Mouse (Mus musculus) erythroid progenitor cell, adult 5-6 weeks (primary cell): ENCODE data around the gene Chit1. TPM values are rescaled to one million over a fixed set of nuclear protein-coding genes. Genes with fewer than 3 reads are reported as not detected.

Experiments
- ATAC-seq: replicated peaks from 2 replicates; pipeline ENCODE4 v1.8.0; 2016; ENCODE audit warnings: moderate number of reproducible peaks, mild to moderate bottlenecking, moderate TSS enrichment, inconsistent platforms; ENCODE audit not compliant: poor library complexity, low FRiP score, severe bottlenecking
- total RNA-seq, 2 experiments: library from RNA; stranded (forward) in 1 of 2; stranded (reverse) in 1 of 2; fragments of 150-400 nt in 1 of 2; fragments of 186-747, 209-891 nt in 1 of 2; gene quantifications; 2 replicates each; pipeline versions ENCODE4 v1.2.3 to v1.2.4; 2015 to 2017; ENCODE audit warnings: low replicate concordance in 2 of 2

The Chit1 gene
- total RNA-seq, 2 experiments from 2014 or later: 4.2 TPM; not detected in 1

GRCm38 (mm10) chr1:134097080-134097855, 13.8 kb upstream of the Chit1 start:
- ATAC-seq: no peak

GRCm38 (mm10) chr1:134097956-134098725, 12.9 kb upstream of the Chit1 start:
- ATAC-seq: peak; percentile 8; the same call in 1 of the 2 replicates

GRCm38 (mm10) chr1:134098726-134099515, 12.1 kb upstream of the Chit1 start:
- ATAC-seq: peak; percentile 88

GRCm38 (mm10) chr1:134099516-134100235, 11.4 kb upstream of the Chit1 start:
- ATAC-seq: peak; percentile 52

- ATAC-seq: no peak
Measured at GRCm38 (mm10) chr1:134100401-134100800, 10.6 kb upstream of the Chit1 start.

- ATAC-seq: no peak
Measured at GRCm38 (mm10) chr1:134100928-134101327, 10.1 kb upstream of the Chit1 start.

- no peak for ATAC-seq
Measured at GRCm38 (mm10) chr1:134101593-134101992, 9.4 kb upstream of the Chit1 start.

GRCm38 (mm10) chr1:134103861-134104260, 7.2 kb upstream of the Chit1 start:
- no peak for ATAC-seq

- no peak for ATAC-seq
Measured at GRCm38 (mm10) chr1:134105043-134105763, 5.8 kb upstream of the Chit1 start.

GRCm38 (mm10) chr1:134105764-134106430, 5.1 kb upstream of the Chit1 start:
- no peak for ATAC-seq

GRCm38 (mm10) chr1:134106719-134107118, 4.3 kb upstream of the Chit1 start:
- ATAC-seq: peak; percentile 83

- no peak for ATAC-seq
Measured at GRCm38 (mm10) chr1:134107777-134108176, 3.3 kb upstream of the Chit1 start.

- ATAC-seq: peak; percentile 55; the same call in 1 of the 2 replicates
Measured at GRCm38 (mm10) chr1:134110015-134110414, 1.0 kb upstream of the Chit1 start.

- no peak for ATAC-seq
Measured at GRCm38 (mm10) chr1:134110449-134110848, 593 bp upstream of the Chit1 start.

- ATAC-seq: no peak
Measured at GRCm38 (mm10) chr1:134113560-134113959, 2.5 kb downstream of the Chit1 start.

- no peak for ATAC-seq
Measured at GRCm38 (mm10) chr1:134114018-134114417, 3.0 kb downstream of the Chit1 start.

- ATAC-seq: no peak
Measured at GRCm38 (mm10) chr1:134114730-134115129, 3.7 kb downstream of the Chit1 start.

- ATAC-seq: no peak
Measured at GRCm38 (mm10) chr1:134115424-134115823, 4.4 kb downstream of the Chit1 start.
